Mouse (Mus musculus) neutrophil, adult 5-6 weeks (primary cell): Measurements from ENCODE around the gene Il27. TPM values are rescaled to one million over a fixed set of nuclear protein-coding genes. Genes with fewer than 3 reads are reported as not detected.
"Not testable (repeated sequence)": the region's sequence is repeated elsewhere in the genome, so short reads cannot be mapped to it uniquely, and the experiment has no call there.

Experiments
- ATAC-seq: fragments of 151-379, 151-347 bp; 2 replicates; pipeline ENCODE4 v1.8.0; 2017; ENCODE audit warnings: mild to moderate bottlenecking, moderate TSS enrichment; ENCODE audit not compliant: insufficient number of reproducible peaks, poor library complexity, low FRiP score, severe bottlenecking; ENCODE audit errors: extremely low read depth
- total RNA-seq: library from RNA; stranded (forward); fragments of 200-1000 nt; gene quantifications from 2 replicates; pipeline ENCODE4 v1.2.3, GENCODE M21; 2017

Gene Il27
- 0.86 and 1.4 TPM in 2 replicates for total RNA-seq

GRCm38 (mm10) chr7:126594862-126595561, at the start of gene Il27:
Gene Il27, minus strand, starts transcription at chr7:126594941.
- no peak for ATAC-seq

- no peak for ATAC-seq
These were observed 49.6 kb upstream of the Il27 start for GRCm38 (mm10) chr7:126644345-126644744.

- not testable (repeated sequence) for ATAC-seq
These were observed 48.5 kb upstream of the Il27 start for GRCm38 (mm10) chr7:126643244-126643617.

GRCm38 (mm10) chr7:126642545-126643243, 48.0 kb upstream of the Il27 start:
- no peak for ATAC-seq

- ATAC-seq: peak; percentile 84
These were observed 42.2 kb upstream of the Il27 start for GRCm38 (mm10) chr7:126636733-126637520.

GRCm38 (mm10) chr7:126635375-126635774, 40.6 kb upstream of the Il27 start:
- ATAC-seq: no peak

GRCm38 (mm10) chr7:126632478-126632877, 37.7 kb upstream of the Il27 start:
- ATAC-seq: no peak

- ATAC-seq: no peak
These were observed 36.2 kb upstream of the Il27 start, which contains the start of gene Nupr1 for GRCm38 (mm10) chr7:126630824-126631518. Gene Nupr1, minus strand, starts transcription at chr7:126630861.

GRCm38 (mm10) chr7:126629915-126630314, 35.2 kb upstream of the Il27 start:
- no peak for ATAC-seq

- no peak for ATAC-seq
These were observed 33.4 kb upstream of the Il27 start for GRCm38 (mm10) chr7:126628111-126628510.

- ATAC-seq: no peak
These were observed 31.3 kb upstream of the Il27 start for GRCm38 (mm10) chr7:126625807-126626600.

GRCm38 (mm10) chr7:126625369-126625768, 30.6 kb upstream of the Il27 start:
- ATAC-seq: no peak

GRCm38 (mm10) chr7:126624774-126625173, 30.0 kb upstream of the Il27 start:
- no peak for ATAC-seq

- no peak for ATAC-seq
These were observed 28.6 kb upstream of the Il27 start for GRCm38 (mm10) chr7:126623381-126623780.

GRCm38 (mm10) chr7:126621452-126622359, 27.0 kb upstream of the Il27 start:
- ATAC-seq: no peak

GRCm38 (mm10) chr7:126619559-126620275, 25.0 kb upstream of the Il27 start:
- ATAC-seq: no peak

- ATAC-seq: no peak
These were observed 22.0 kb upstream of the Il27 start for GRCm38 (mm10) chr7:126616707-126617106.
